Mouse (Mus musculus) E14TG2a.4 (cell line): Measurements from ENCODE around the gene Cenph.

Source experiments
- CTCF ChIP-seq: conservative IDR thresholded peaks from 2 replicates; pipeline ENCODE4 v1.5.1; 2014; ENCODE audit warnings: low read length
- POU5F1 ChIP-seq: IDR thresholded peaks from 2 replicates; pipeline ENCODE4 v1.6.1; 2014; ENCODE audit warnings: low read length, borderline replicate concordance

DNA sequence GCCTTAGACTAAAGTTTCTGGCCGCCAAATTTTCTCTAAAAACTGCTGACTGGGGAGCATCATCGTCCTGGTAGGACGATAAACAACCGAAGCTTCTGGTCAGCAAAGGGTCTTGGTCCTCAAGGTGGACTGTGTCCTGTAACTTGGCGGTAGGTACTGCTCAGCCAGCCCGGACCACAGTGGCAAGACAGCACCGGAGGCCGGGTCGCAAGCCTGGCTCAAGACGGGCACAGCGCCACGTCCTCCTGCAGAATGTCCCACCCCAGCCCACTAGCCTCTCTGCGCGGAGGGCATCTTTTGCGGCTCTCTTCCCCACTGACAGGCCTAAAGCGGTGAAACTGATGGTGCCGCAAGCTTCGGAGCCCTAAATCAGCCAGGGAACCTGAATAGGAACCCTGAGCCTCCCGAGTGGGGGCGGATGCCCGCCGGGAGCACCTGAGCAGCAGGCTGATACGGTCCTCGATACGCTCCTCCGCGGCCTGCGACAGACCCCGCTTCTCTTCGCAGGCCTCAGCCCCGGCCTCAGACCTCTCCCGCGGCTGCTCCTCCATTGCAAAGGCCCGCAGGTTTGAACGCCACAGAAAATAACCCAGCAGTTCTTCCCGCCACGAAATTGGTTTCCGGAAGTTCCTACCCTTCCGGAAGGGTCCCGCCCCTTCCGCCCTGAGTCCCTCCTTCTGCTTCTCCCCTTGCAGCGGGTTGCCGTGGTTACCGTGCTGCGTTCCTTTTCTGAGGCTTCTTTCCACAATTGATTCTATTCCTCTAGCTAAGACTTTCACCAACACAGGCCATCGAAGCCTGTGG, at the start of gene Cenph:
- no peak for TF ChIP-seq CTCF
- no peak for TF ChIP-seq POU5F1
